Mouse (Mus musculus) heart, postnatal 0 days (tissue): ENCODE results near the gene Ncan.

Source experiments
- CTCF ChIP-seq: IDR thresholded peaks from 2 replicates; pipeline ENCODE4 v1.5.1; 2016; ENCODE audit warnings: antibody characterized with exemption, control low read depth, low read depth
- EP300 ChIP-seq: IDR thresholded peaks from 2 replicates; pipeline ENCODE4 v1.6.1; 2016; ENCODE audit warnings: antibody characterized with exemption, low read depth

DNA sequence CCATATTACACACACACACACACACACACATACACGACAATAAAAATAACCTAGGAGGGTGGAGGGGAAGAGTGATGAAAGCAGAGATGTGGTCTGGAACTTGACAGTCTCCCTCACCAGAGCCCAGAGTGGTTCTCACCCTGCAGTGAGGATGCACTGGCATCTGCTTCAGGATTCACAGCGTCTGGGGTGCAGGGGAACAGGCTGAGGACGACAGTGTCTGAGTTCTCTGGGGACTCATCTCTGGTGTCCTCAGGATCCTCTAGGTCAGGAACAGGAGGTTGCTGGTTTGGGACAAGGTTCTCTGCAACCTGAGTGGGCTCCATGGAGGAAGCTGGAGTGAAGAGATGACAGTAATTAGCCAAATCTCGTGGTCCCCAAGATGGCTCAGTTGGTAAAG, 17.2 kb upstream of the Ncan start:
- TF ChIP-seq CTCF (no peak), EP300 (no peak)
